Mouse (Mus musculus) ovary, postnatal 36 days (tissue): ENCODE data around the gene Tnrc6c.

ENCODE experiments used
- DNase-seq: peaks from one replicate; pipeline ENCODE4 v3.0.0; 2022; ENCODE audit warnings: low spot score, mixed read lengths

The Tnrc6c gene

DNA sequence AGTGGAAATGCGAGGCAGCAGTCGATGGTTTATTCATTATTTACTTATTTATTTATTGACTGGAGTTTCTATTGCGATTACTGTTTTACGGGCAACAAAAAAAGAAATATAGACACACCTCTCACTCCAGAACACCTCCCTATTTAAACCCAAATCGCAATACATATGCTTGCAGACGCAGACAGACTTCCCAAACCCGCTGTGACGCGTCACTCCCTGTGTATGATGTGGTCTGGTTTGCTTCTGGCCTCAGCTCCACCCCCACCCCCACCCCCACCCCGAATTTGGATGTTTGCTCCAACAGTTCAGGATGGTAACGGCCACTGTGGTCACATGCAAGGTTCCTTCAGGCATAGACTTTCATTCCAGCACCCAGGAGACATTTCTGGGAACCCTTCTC is 15.3 kb upstream of the Tnrc6c start:
- no peak for DNase-seq

GRCm38 (mm10) chr11:117639331-117639970 is 14.6 kb upstream of the Tnrc6c start:
- DNase-seq, result no peak

DNA sequence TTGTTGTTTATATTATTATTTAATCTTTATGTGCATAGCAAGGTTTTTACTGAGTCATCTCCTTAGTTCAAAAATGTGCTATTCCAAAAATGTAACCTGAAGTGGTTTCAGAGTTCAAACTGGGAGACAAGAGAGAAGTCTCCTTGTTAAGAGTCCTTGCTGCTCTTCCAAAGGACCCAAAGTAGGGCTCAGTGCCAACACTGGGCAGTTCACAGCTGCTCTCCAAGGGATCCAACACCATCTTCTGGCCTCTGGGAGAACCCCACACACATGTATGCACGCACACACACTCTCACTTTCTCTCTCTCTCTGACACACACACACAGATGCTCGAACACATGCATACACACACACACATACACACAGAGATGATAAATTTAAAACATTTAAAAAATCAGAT is 11.9 kb upstream of the Tnrc6c start:
- DNase-seq, result no peak

- no peak for DNase-seq
Measured at GRCm38 (mm10) chr11:117643240-117643639, 10.8 kb upstream of the Tnrc6c start.

DNA sequence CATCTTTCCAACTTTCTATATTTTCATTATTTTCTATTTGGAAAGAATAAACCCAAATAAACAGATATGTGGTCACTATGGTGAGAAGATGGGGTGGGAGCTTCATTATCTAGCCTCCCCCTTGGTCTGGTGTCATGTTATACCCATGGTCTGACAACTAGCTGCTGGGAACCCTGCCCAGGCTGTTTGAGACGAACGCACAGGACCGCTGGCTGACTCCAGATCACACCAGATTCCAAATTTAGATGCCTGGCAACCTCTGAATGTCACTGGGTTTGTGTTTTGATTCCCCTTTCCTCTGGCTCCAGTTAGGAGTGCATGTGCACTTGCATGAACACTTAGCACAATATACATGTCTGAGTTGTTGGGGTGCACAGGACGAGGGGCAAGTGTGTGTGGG is 7.3 kb upstream of the Tnrc6c start:
- DNase-seq, result no peak

DNA sequence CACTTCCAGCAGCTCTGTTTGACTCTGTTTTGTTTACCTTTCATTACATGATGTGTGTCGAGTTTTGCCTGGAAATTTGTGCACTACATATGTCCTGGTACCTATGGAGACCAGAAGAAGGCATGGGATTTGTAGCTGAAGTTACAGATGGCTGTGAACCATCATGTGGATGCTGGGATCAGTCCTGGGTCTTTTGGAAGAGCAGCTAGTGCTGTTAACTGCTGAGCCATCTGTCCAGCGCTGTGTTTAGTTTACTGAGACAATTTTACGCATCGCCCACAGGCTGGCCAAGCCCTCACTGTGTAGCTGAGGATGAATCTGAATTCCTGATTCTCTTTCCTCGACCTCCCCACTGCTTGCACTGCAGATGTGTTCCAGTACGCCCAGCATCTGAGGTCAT is 6.1 kb upstream of the Tnrc6c start:
- no peak for DNase-seq

- DNase-seq, result no peak
Measured at GRCm38 (mm10) chr11:117650721-117651644, 3.1 kb upstream of the Tnrc6c start.

DNA sequence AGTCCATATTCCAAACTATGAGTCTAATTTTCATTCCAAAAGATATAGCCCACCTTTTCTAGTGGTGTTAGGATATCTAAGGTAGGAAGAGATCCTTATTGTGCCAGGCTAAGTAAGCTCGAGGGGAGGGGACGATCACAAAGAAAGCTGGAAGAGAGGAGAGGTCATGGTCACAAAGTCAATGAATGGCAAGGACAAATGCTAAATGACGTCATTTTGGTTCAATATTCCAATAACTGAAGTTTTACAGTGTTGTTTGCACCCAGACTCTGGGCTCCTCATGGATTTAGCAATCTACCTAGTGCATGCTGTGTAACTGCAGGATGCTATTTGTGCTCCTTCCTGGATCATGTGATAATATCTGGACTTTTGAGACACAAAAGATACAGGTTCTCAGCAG is 1.2 kb upstream of the Tnrc6c start:
- DNase-seq, result no peak

- DNase-seq, result peak; percentile 99
Measured at GRCm38 (mm10) chr11:117654380-117654924, 363 bp downstream of the Tnrc6c start.

DNA sequence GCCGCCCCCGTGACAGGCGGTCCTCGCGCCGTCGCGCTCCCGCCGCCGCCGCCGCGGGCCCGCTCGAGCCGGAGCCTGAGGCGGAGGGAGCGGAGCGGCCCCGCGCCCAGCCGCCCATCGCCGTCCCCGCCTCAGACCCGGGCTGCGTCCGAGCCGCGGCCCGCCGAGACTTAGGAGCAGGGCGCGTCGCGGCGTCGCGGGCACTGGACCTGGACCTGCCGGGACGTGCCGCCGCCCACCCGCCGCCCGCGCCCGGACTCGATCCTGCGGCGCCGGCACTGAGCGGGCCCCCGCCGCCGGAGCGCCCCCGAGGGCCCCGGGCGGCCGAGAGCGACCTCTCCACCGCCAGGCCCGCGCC is 824 bp downstream of the Tnrc6c start:
- DNase-seq, result no peak

DNA sequence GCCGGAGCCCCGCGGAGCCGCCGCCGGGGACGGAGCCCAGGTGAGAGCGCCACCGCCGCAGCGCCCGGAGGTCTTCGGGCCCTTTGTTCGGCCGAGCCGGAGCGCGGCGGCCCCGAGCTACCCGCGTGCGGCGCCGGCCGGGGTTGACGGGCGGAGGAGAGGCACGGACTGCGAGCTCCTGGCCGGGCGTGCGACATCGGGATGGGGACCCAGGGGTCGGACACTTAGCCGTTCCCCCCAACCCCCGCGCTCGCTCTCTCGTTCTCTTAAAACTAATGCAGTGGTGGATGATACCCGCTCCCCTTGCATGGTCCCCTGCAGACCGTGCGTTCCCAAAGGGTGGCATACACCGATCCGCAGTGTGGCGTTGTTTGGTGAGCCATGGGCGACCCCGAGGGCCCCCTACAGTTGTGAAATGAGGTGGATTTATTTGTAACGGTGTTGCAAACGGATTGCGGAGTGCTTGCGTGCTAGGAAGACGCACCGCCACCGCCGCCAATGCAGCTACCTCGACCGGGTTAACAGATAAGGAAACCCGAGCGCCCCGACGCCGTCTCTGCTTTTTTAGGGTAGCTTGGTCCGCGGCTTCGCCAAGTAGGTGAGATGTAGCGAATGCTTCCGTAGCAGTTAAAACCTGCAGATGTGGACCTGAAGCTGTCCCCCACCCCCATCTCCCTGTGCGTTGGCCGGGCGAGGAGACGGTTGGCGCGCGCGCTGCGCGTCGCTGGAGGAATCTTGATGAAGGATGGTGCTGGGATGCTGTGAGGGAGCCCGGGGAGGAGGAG is 1.4 kb downstream of the Tnrc6c start:
- peak; percentile 57 for DNase-seq

- no peak for DNase-seq
Measured at GRCm38 (mm10) chr11:117656077-117656401, 1.9 kb downstream of the Tnrc6c start.

- peak; percentile 19 for DNase-seq
Measured at GRCm38 (mm10) chr11:117658974-117659373, 4.9 kb downstream of the Tnrc6c start.

- no peak for DNase-seq
Measured at GRCm38 (mm10) chr11:117663036-117663809, 9.1 kb downstream of the Tnrc6c start.

- DNase-seq, result no peak
Measured at GRCm38 (mm10) chr11:117663810-117664139, 9.7 kb downstream of the Tnrc6c start.

DNA sequence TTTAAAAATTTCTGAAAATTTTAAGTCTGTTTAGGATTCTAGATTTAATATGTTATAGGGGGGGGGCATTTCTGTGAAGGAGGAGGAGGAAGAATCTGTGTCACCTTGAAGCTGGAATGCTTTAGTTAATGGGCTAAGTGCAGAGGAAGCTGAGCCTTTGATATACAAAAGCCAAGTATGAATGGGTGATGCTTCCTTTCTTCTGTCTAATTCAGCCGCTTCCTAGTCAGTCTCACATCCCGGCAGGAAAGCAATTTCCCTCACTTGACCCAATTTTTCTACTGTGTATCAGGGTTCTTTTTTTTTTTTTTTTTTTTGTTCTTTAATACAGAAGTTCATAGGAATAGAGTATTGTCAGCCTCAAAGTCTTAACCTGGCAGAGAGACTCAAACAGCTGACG is 11.1 kb downstream of the Tnrc6c start:
- DNase-seq, result no peak

DNA sequence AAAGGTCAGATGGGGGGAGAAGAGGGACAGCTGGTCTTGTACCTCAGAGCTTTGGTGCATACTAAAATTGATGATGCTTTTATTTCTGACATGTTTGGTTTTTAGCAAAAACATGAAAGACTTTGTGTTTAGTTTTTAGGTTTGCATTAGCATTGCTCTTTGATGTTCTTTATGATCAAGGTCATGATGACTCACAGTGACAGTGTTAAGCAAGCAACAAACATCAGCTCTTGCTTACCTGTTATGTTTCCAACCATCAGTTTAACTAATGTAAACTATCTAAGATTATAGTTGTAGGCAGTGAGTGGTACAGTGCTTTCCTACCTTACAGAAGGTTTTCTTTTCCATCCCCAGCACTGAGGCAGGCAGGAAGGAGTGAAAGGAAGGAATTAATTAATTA is 12.5 kb downstream of the Tnrc6c start:
- DNase-seq, result no peak

- no peak for DNase-seq
Measured at GRCm38 (mm10) chr11:117667152-117667551, 13.1 kb downstream of the Tnrc6c start.

- no peak for DNase-seq
Measured at GRCm38 (mm10) chr11:117667825-117668224, 13.7 kb downstream of the Tnrc6c start.

GRCm38 (mm10) chr11:117671626-117672025 is 17.5 kb downstream of the Tnrc6c start:
- DNase-seq, result no peak

GRCm38 (mm10) chr11:117674531-117674930 is 20.4 kb downstream of the Tnrc6c start:
- no peak for DNase-seq

DNA sequence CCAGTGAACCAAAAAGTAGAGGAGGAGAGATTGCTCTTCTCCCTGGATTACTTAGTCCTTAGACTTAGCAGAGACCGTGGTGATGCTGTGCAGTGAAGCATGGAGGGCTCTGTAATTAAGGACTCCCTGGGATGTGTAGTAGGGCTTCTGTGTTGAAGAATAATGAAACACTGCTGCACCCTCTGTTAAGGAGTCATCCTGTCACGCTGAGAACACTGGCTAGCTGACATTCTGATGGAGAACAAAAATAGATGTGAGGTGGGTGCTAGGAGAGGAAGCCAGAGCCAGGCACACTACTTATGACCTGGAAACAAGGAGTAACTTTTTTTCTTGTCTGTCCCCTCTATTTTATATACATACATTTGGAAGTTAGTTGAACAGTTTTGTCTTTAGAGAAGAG is 22.6 kb downstream of the Tnrc6c start:
- DNase-seq, result no peak
